Mouse (Mus musculus) gastrocnemius, postnatal 14 days (tissue): ENCODE data around the gene Znrd1. TPM values are rescaled to one million over a fixed set of nuclear protein-coding genes. Genes with fewer than 3 reads are reported as not detected.
A peak's percentile ranks its signal among the peaks of the same experiment; 100 is the strongest.
"Not testable (repeated sequence)": the region's sequence is repeated elsewhere in the genome, so short reads cannot be mapped to it uniquely, and the experiment has no call there.

Experiments
- DNase-seq: peaks from one replicate; pipeline ENCODE4 v3.0.0; 2021; ENCODE audit warnings: mixed read lengths
- intact Hi-C: fragments of 180-260 bp; cut with DNase I; formaldehyde crosslinking; loops from one replicate; pipeline ENCODE4 v1.15.1; 2025; ENCODE audit warnings: low total_unique reads
- long read RNA-seq, 2 experiments: library from polyadenylated mRNA; stranded (forward); transcript quantifications; one replicate each; pipeline ENCODE4 v2.0.0; 2021
- total RNA-seq, 2 experiments: library from RNA; stranded (reverse); gene quantifications; 2 replicates each; pipeline ENCODE4 v1.2.3; 2021

The Znrd1 gene
- total RNA-seq: 10 to 100 TPM; 15.6 to 17.3 TPM
- long read RNA-seq, experiment 1, partial matches to known transcripts: 0 of 4 reads
- long read RNA-seq, experiment 1, other reads (novel, unspliced or antisense): 0 of 4 reads
- long read RNA-seq, experiment 2, transcript Znrd1-202 (5 exons, 710 nt): major isoform, 11 of 12 reads
- long read RNA-seq, experiment 2, partial matches to known transcripts: 0 of 12 reads
- long read RNA-seq, experiment 2, other reads (novel, unspliced or antisense): 1 of 12 reads

GRCm38 (mm10) chr17:36957999-36958743 is at the start of gene Znrd1, which contains the start of gene Znrd1as:
Znrd1 (minus strand) TSS chr17:36958559.
Znrd1as (plus strand) TSS chr17:36958592.
- intact Hi-C loops: no loop called here
- DNase-seq: peak; percentile 92

GRCm38 (mm10) chr17:37003366-37003765 is 45.0 kb upstream of the Znrd1 start:
- DNase-seq: no peak
- intact Hi-C loops: no loop called here

GRCm38 (mm10) chr17:37002364-37003330 is 44.3 kb upstream of the Znrd1 start:
- DNase-seq: peak; percentile 27
- intact Hi-C loops: no loop called here

- DNase-seq: no peak
- intact Hi-C loops: no loop called here
Observed at GRCm38 (mm10) chr17:37000863-37001262, 42.5 kb upstream of the Znrd1 start, which contains the start of gene Zfp57. Zfp57 (plus strand) TSS chr17:37001163.

- intact Hi-C loops: loop anchor here (5.0 kb wide), 1 partner anchor 81 kb away; no protein-coding TSS in a partner anchor
- DNase-seq: no peak
Observed at GRCm38 (mm10) chr17:36998477-36998876, 40.1 kb upstream of the Znrd1 start.

GRCm38 (mm10) chr17:36997033-36997735 is 38.8 kb upstream of the Znrd1 start:
- DNase-seq: peak; percentile 73
- intact Hi-C loops: loop anchor here (5.0 kb wide), 1 partner anchor 80 kb away; no protein-coding TSS in a partner anchor

GRCm38 (mm10) chr17:36995448-36995847 is 37.1 kb upstream of the Znrd1 start:
- DNase-seq: no peak
- intact Hi-C loops: loop anchor here (5.0 kb wide), 1 partner anchor 78 kb away; no protein-coding TSS in a partner anchor

- no peak for DNase-seq
- intact Hi-C loops: no loop called here
Observed at GRCm38 (mm10) chr17:36994528-36994927, 36.2 kb upstream of the Znrd1 start.

- intact Hi-C loops: no loop called here
- no peak for DNase-seq
Observed at GRCm38 (mm10) chr17:36993770-36994325, 35.5 kb upstream of the Znrd1 start.

- intact Hi-C loops: no loop called here
- DNase-seq: no peak
Observed at GRCm38 (mm10) chr17:36992336-36993104, 34.2 kb upstream of the Znrd1 start.

GRCm38 (mm10) chr17:36990630-36991029 is 32.3 kb upstream of the Znrd1 start:
- intact Hi-C loops, DNase-seq: not testable (repeated sequence)

- intact Hi-C loops: no loop called here
- no peak for DNase-seq
Observed at GRCm38 (mm10) chr17:36989437-36989836, 31.1 kb upstream of the Znrd1 start, which contains the start of gene H2-M5. H2-M5 (minus strand) TSS chr17:36989537.

- DNase-seq: no peak
Observed at GRCm38 (mm10) chr17:36988475-36988874, 30.1 kb upstream of the Znrd1 start.

GRCm38 (mm10) chr17:36982253-36983155 is 24.1 kb upstream of the Znrd1 start:
- DNase-seq: no peak
- intact Hi-C loops: no loop called here

More at GRCm38 (mm10) chr17:36988475-36988874, 30.1 kb upstream of the Znrd1 start:
- intact Hi-C loops: no loop called here

GRCm38 (mm10) chr17:36981845-36982244 is 23.5 kb upstream of the Znrd1 start:
- intact Hi-C loops: no loop called here
- DNase-seq: no peak

GRCm38 (mm10) chr17:36981221-36981813 is 23.0 kb upstream of the Znrd1 start, which contains the start of gene 2410137M14Rik:
2410137M14Rik (minus strand) TSS chr17:36981237.
- DNase-seq: no peak

More at GRCm38 (mm10) chr17:36981221-36981813, 23.0 kb upstream of the Znrd1 start, which contains the start of gene 2410137M14Rik:
- intact Hi-C loops: no loop called here
